Mouse (Mus musculus) embryonic fibroblast, embryonic 13.5 days (primary cell): ENCODE measurements around the gene Galns.

ENCODE experiments used
- CTCF ChIP-seq: IDR thresholded peaks from 2 replicates; pipeline ENCODE4 v1.5.1; 2011; ENCODE audit warnings: mild to moderate bottlenecking, control low read depth, low read length, moderate library complexity, borderline replicate concordance; ENCODE audit not compliant: insufficient read depth
- POLR2A ChIP-seq: IDR thresholded peaks from 2 replicates; pipeline ENCODE4 v1.6.1; 2011; ENCODE audit warnings: low read depth, mild to moderate bottlenecking, control low read depth, low read length, moderate library complexity

- no peak for TF ChIP-seq CTCF
- no peak for TF ChIP-seq POLR2A
Observed at GRCm38 (mm10) chr8:122538310-122539076, 72.8 kb downstream of the Galns start.
